Mouse (Mus musculus): ENCODE measurements around the gene Ttc28.

Gene Ttc28

DNA sequence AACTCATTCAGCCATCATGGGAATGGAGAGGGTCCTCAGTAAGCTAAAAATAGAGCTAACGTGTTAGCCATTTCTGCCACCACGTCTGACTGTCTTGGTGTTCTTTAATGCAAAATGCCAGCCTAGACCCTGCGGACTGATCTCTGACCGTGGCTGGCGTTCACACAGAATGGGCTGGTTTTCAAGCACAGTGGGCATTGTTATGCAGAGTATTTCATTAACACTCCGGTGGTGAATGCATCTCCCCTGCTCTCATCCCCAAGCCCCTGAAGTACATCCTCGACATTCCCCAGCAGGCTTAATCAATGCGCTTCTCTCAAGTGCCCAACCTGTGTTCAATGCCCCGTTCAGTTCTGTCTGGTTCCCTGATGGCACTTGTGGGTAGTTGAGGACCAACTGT, 290.8 kb downstream of the Ttc28 start:
- DNase-seq (ENCODE audit: low spot score in 2 of 2), result no peak

DNA sequence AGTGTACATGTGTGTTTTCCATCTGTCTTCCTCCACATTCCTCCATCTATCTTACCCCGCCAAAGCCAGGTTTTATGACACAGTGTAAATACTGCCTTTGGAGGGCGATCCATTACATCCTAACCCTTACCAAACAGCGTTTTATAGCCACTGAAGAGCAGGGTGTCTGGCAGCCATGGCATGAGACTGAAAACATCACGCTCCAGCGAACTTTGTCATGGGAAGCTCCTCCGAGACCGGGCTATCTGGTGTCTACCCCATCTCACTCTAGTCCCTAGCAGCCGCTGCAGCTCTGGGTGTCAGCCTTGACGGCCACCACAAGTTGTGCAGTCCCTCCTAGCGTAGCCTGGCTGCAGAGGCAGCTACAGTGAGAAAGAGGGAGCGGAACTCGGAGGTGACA, 295.8 kb downstream of the Ttc28 start:
- no peak for DNase-seq (ENCODE audit: low spot score in 2 of 2)

DNA sequence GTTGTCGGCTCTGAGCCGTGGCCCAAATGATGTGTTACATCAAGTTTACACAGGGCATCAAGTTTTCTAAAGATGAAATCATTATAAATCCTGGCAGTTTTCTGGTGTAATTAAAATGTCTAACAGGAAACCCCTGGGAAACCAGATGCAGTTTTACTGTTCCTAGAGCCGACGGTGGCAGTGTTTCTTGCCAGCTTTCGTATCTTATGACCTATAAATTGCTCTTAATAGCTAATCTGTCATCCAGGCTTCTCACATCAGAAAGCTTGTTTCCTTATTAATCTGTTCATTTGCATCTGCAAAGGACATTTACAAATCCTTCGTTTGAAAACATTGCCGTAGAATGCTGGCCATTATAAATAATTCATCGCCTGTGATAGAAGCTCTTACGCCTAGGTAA, 296.2 kb downstream of the Ttc28 start:
- DNase-seq (ENCODE audit: low spot score in 2 of 2), result no peak

DNA sequence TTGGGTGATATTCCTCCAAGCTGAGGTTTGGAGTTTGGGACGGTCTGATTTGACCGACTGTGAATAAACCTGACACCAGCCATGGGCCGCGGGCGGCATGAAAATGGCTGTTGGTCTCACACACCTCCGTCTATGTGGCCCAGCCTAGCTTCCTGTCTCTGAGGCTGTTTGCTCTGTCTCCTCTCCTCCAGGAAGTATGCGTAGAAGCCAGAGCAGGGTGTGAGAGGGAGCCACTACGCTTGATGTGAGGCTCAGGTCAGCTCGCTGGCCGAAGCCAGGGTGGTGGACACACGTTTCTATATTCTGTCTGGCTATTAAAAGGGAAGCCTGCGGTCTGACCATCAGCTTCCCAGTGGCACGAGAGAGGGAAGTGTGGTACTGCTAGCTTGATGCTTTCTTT, 296.8 kb downstream of the Ttc28 start:
- DNase-seq (ENCODE audit: low spot score in 2 of 2), result no peak

DNA sequence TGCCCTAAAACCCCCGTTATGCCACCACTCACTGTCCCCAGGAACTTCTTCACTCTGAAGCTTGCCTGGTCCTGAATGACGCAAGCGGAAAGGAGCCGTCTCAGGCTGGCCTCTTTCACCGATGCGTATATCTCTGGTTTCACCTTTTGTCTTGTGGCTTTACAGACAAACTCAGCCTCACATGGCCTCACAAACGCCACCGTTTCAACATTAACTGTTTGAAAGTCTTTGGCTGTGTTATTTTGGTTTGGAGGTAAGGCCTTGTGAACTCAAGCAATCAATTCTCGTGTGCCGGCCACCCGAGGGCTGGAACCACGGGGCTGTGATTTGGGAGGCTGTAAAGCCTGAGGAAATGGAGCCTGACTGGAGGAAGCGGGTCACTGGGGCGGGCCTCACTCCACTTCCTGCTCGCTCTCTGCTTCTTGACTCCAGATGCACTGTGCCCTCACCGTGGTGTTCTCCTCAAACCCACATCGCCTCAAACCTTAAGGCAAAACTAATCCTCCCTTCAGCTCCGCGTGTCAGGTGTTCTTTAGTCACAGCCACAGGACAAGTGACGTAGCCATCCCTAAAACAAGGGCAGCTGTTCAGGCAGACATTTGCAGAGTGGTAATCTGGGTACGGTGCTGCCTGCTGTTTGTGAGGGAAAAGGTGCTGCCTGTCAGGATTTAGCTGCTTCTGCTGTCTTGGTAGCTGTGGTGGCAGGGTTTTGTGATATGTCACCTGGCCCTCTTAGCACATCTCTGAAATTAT, 298.9 kb downstream of the Ttc28 start:
- DNase-seq (ENCODE audit: low spot score in 2 of 2), result no peak

DNA sequence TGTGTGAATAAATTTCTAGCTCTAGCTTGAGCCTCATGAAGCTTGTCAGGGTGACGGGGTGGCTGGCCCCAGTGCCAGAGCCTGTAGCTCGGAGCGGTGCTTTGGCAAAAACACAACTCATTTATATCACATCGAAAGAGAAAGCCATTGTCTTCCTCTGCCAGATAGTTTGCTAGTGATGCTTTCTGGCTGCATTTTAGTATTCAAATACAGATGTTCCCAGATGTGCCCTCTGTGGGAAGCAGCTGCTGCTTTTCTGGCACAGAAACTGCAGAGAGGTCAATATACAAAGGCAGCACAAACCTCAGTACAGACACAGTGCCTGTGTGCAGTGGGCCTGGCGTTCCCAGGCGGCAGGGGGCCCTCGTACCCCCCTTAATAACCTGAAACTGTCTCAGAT, 300.0 kb downstream of the Ttc28 start:
- DNase-seq (ENCODE audit: low spot score in 2 of 2), result no peak

DNA sequence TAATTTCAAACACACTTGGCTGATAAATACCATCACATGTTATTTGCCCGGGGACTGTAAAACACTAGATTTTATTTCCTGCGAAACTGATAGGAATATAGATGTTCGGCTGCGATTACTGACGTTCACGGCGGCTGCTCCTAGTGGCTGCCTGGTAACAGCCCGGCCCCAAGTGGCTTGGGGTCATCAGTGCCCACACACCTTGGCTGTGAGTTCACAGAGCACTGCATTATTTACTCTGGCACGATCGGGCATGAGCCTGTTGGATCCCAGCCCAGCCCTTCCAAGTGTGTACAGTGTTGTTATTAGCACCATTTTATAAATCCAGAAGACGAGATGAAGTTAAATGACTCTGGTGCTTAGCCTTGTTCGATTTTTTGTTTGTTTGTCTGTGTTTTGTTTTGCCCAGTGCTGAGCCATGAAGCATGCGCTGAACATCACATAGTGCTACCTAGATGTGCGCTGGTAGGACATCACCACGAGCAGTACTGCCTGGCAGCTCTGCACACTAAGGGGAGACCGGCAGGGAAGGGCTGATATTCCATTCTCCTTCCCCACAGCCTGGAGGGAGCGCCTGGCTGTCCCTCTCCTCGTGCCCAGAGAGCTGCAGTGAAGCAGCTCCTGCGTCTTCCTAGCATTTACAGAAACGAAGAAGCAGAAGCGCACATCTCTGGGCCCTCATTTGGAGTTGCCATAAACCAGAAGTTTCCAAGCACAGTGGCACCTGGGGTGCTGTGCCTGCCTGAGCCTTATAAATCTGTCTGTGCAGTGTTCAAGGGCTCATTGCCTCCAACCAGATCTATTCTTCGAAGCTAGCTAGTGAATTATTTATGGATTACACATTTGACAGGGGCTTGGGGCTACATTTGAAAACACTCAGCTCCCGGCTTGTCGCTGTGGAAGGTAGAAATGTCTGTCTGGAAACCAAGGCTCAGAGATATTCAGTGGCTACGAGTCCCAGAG, 300.8 kb downstream of the Ttc28 start:
- DNase-seq (ENCODE audit: low spot score in 2 of 2), result no peak

DNA sequence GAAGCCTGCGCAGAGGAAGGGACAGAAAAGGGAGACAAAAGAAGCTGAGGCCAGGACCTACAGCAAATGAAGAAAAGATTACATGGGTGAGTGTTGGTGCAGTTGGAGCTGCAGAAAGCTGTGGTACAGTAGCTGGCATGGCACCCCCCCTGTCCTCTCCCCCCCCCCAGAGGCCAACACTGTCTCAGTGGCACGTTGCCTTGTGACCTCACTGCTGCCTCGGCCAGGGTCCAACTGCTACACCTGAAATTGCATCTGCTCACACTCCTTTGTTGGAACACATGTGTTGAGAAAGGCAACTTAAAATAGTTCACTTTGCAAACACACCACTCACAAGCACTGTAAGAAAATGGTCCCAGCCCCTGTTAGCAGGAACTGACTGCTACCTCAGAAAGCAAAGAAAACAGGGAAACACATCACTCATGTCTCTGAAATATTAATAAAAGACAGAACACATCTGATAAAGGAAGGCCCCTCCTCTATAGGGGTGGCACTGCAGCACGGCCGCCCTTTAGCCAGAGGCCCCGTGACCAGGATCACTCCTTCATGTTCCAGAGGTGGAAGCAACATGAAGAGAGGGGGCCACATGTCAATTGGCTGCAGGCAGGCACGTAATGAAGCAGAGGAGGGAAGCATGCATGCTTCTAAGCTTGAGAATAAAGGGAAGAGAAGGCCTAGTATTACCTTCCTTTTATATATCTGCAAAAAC, 301.8 kb downstream of the Ttc28 start:
- no peak for DNase-seq (ENCODE audit: low spot score in 2 of 2)

DNA sequence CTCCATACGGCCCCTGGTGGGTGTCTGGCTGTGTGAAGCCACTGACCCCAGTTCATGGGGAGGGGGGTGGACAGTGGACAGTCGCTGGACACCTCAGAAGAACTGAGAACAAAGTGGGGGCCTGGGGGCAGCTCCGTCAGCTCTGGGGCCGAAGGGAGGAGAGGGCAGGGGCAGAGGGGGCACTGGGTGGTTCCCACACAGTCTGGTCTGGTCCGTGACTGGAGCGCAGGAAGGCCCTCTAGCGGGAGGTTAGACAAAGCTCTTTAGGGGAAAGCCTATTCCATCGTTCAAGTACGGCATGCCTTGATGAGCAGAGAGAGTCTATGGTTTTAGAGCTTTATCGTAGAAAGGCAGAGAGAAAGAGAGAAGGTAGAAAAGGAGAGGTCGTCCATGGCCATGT, 307.0 kb downstream of the Ttc28 start:
- DNase-seq (ENCODE audit: low spot score in 2 of 2), result no peak

DNA sequence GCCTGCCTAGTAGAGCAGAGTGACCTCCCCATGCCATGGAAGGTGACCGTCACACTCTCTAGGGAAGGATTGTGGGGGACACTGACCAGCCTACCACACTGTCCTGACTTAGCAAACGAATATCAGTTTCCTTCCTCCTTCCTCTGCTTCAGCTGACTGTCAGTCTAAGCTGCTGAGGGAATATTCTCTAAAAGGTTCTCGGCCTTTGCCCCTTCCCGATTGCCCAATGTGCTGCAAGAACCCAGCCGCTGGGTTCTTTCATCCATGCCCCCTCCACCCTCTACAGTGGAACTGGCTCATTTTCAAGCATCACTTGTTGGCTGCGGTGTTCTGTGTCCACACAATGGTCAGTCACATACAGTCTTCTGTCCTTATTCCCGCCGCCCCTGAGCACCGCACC, 312.4 kb downstream of the Ttc28 start:
- DNase-seq (ENCODE audit: low spot score in 2 of 2), result no peak

DNA sequence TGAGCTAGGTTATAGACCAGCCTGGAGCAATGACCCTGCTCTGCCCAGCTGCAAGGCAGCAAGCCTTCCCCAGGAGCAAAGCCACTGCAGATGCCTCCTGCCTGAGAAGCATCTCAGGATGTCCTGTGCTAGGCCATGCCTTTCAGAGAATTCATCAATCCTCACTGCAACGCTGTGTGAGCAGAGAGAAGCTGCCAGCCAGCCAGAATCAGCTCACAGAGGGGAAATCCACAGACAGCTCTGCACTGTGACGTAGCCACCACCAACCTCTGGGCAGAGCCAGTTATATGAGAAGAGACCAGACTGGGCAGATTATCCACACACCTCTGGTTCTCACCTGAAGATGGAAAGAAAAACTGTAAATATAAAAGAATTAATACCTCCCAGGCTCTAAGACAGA, 315.2 kb downstream of the Ttc28 start:
- no peak for DNase-seq (ENCODE audit: low spot score in 2 of 2)

DNA sequence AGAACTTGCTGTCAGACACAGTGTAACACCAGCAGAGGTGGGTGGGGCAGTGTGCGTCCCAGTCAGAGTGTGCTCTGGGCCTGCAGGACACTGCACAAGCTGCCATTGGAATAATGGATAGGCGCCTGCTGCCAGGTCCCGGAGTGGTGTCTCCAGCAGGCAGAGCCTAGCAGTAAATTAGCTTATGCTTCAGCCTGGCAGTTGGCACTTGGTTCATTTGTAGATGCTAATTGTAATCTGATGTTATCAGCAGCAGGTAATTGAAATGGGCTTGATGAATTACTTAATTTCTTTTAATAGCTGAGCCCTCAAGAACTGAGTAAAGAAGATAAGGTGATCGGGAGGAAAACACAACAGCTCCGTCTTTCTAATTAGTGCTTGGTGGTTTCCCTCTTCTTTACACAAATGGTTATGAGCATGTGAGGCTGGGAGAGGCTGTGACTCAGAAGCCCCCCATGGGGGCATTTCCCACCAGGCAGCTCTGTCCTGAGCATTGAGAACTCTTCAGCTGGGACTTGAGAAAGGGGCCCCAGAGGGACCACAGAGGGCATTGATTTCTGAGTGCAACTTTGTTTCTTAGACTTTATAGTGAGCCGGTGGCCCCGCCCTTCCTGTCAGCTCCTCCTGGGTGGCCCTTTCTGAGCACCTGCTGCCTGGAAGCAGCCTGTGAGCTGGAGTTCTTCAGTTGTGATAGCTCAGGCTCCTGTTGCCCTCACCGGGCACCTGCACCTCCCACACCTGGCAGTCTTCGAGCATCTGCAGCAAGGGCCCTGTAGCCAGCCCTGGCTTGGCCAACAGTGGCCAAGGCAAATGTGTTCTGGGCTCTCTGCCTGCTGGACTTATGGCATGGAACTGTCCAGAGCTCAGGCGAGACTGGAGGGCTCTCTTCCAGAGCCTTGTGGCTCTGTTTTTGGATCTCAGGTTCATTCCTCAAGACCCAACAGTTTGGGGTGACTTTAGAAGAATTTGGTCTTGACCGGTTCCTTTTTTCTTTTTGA, 316.2 kb downstream of the Ttc28 start:
- no peak for DNase-seq (ENCODE audit: low spot score in 2 of 2)

DNA sequence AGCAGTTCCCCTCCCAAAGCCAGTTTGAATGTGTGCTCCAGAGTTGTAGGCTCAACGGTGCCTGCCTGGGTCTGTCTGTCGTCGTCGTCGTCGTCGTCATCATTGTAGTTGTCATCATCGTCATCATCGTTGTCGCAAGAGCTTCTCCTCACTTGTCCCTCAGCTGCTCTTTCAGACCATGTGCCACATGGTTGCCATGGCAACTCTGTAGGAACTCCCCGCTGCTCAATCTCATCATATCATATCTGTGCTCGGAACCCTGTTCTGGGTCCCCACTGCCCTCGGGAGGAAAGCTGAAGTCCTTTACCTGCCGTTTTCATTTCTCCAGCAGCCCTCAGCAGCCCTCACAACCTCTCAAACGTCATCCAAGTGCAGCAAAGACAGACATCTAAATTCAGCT, 318.1 kb downstream of the Ttc28 start:
- DNase-seq (ENCODE audit: low spot score in 2 of 2), result no peak

DNA sequence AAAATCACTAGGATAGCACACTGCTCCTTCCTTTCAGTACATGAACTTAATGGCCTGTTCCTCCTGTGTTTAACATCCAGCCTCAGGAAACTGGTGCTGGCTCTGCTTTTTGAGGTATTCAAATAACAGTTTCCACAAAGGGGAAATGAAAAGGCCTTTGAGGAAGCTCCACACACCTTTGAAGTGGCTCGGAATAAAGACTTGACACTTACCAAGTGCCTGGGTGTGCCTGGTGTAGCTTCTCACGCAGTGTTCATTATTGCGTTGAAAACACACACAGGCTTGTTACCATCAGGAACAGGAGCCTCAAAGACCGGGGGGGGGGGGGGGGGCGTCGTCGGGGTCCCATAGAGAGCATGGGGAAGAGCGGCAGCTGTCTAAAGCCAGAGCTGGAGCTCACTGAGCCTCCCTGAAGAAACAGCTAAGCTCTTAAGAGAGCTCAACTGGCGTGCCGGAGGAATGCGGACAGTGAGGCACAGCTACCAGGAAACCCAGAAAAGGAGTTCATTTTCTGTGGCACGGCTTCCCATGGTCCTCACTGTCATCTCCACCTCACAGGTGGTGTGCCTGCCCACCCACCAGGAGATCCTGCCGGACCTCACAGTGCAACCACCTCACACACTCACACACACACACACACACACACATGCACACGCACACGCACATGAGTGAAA, 320.7 kb downstream of the Ttc28 start:
- no peak for DNase-seq (ENCODE audit: low spot score in 2 of 2)

DNA sequence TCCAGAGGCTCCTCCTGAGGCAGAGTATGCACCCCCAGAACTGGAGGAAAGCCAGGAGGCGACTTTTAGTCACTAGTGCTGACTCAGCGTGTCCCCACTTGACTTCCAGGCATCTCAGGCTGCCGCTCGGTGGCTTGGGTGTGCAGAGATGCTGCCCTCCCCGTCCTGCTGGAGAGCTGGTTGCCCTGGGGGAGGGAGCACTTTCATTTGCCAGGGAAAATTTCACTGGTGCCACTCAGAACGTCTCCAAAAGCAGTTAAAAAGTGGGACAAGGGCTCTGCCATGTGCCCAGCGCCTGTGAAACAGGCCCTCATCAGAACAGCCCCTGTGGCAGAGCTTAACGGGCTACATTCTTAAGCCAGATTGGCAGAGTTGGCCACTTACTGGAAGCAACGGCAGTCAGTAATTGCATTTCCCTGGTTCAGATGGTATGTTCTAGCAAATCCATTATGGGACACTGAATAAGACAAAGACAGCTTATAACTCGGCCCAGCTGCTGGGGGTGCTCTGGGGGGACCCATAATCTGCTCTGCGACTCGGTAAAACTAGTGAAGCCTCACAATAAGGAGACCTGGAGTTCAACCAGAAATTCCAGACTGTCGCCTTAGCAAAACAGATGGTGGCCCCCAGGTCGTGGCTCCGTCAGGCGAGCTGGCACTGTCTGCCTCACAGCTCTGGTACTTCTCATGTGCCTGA, 321.5 kb downstream of the Ttc28 start:
- DNase-seq (ENCODE audit: low spot score in 2 of 2), result peak; percentile 60 to 63

DNA sequence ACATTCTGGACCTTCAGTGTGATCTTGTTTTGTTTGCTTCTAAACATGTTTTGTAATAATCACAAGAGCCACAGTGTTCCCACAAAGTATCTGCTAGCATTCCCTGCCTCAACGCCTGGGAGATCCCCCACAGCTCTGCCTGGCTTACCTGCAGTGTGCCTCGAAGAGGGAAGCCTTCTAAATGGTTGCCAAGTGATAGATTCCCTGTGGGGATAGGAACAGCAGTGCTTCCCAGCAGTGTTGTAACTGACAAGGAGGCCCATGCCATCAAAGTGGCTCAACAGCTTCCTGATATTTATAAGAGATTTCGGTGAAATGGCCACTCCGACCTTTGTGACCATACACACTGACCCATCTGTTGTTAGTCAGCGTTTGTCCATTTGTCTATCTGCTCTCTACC, 324.6 kb downstream of the Ttc28 start:
- DNase-seq (ENCODE audit: low spot score in 2 of 2), result no peak

DNA sequence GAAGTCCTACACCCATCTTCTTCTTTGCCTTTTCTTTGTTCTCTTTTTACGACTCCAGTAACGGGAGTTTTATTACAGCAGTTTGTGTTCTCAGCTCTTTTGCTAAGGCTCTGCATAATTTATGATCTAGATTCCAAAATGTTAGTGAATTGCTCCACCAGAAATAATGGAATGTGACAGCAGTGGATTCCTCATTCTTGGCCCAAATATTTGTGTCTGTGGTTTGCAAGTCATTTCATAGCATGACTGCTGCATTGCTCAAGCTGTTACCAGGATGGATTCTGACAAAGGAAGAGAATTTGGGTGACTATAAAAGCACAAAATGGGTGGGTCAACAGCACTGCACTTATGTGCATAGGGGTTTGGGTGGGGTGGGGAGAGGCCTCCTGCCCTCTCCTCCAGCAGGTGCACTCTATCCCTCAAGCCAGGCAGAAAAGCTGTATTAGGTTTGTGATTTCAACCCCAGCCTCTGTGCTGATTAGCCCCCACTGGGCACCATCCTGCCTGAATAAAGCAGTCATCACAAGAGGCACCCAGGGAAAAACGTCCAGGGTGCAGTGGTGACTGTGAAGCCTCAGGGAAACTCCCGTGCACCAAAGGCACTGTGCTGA, 325.5 kb downstream of the Ttc28 start:
- DNase-seq (ENCODE audit: low spot score in 2 of 2), result no peak

DNA sequence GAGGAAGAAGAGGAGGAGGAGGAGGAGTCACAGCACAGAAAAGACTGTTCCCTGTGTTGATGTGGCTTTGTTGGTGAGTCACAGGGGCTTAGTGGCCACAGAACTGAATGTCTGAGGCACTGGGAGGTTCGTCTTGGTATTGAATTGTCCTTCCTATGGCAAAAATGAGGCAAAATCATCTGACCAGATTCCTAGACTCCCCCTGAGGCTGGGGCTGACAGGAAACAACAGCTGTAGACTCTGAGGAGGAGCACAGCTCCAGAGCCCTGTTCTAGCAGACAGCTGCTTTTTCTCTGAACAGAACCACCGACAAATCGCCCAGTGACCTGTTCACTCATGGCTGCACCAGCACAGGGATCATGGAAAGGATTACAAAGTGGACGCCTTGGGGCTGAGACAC, 326.2 kb downstream of the Ttc28 start:
- no peak for DNase-seq (ENCODE audit: low spot score in 2 of 2)

DNA sequence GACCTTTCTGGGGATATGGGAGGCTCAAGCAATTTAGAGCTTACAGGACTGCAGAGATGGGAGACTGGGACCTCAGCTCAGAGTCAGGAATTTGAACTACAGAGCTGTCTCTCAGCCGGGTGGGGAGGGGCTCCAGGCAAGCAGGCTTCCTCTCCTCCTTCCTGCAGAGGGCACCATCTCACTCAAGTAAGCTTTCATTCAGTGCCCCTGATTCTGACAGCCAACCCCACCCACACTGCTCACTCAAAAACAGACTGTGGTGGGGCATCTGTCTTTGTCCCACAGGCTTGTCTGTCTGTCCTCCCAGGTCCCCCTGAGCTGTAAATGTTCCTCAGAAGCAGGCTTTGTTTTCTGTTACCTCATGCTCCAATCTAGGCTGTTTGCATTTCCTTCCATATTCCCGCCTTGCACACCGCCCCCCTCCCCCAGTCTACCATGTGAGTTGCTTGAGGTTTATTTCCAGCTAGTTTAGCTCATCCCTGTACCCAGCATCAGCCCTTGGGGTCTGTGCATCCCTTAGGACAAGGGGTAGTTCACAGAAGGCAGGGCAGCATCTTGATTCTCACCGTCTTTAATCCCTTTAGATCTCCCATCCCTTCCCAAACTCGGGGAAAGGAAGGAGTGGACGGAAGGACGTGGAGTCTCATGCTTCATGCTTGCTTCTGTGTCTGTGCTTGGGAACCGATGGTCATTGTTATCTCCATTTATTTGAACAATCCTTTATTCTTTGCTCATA, 328.5 kb downstream of the Ttc28 start:
- DNase-seq (ENCODE audit: low spot score in 2 of 2), result peak in 1 of 2 experiments; percentile 37

All from frontal cortex, postnatal 36 days (tissue).